ENCODE assay signal across 14 mouse cellular contexts in genomic region chr2:155863301-155863867, GRCm38 (mm10). TPM values are rescaled to one million over a fixed set of nuclear protein-coding genes. Genes with fewer than 3 reads are reported as not detected.
DNase-seq lines count a peak whose midpoint lies in the region; ATAC-seq and TF ChIP-seq lines count a peak whose summit lies in the region.
"Had no signal": no experiment of that assay in that cellular context is flagged by ENCODE, and none has a peak within 500 bp of the region (broad histone marks: within the 10 kb centered on the region; RNA-seq: fewer than 3 reads in every experiment).

No protein-coding gene starts in this region.

- H3K9me3 ChIP-seq in kidney, embryonic 15.5 days (replicated peaks), result no peaks in the 10 kb centered on the region
- no peaks in the 10 kb centered on the region for H3K9me3 ChIP-seq in forebrain, embryonic 14.5 days (replicated peaks; ENCODE audit: control insufficient read depth, low read length)
- H3K9me3 ChIP-seq in neural tube, embryonic 12.5 days, result no peaks in the 10 kb centered on the region
- H3K9me3 ChIP-seq in liver, postnatal 0 days (ENCODE audit: low read length), result no peaks in the 10 kb centered on the region

- peak overlapping the region; percentile 42; the same call in 1 of the 2 replicates for H3K27ac ChIP-seq in kidney, embryonic 15.5 days
- H3K27ac ChIP-seq in forebrain, embryonic 14.5 days (ENCODE audit: low read depth, low read length), result peak overlapping the region; percentile 44; the same call in 1 of the 2 replicates
- H3K27ac ChIP-seq in neural tube, embryonic 12.5 days, result peak overlapping the region; percentile 32; the same call in 1 of the 2 replicates
- no peak overlapping the region for H3K27ac ChIP-seq in liver, postnatal 0 days (ENCODE audit: low read depth)
- H3K27ac ChIP-seq: macrophage had no signal

- no peak for TF ChIP-seq EP300 in liver, postnatal 0 days (IDR thresholded peaks at IDR 0.05; ENCODE audit: low read depth)

- ATAC-seq in kidney, embryonic 15.5 days (replicated peaks; ENCODE audit: low FRiP score), result peak; percentile 81
- peak; percentile 85 for ATAC-seq in forebrain, embryonic 14.5 days
- ATAC-seq in neural tube, embryonic 12.5 days (ENCODE audit: low FRiP score, low read depth), result peak; percentile 79
- ATAC-seq in liver, postnatal 0 days, result no peak

- DNase-seq in kidney, adult 9 months, result no peak
- DNase-seq in forebrain, embryonic 14.5 days (ENCODE audit: low spot score), result peak; percentile 73
- peak; percentile 35 for DNase-seq in hindlimb bud, embryonic 11.5 days (ENCODE audit: extremely low spot score, low read depth, low spot score)
- no peak for DNase-seq in spleen, adult 18-20 months
- no peak for DNase-seq in ovary, adult 18-20 months (ENCODE audit: low spot score)
- DNase-seq in liver, postnatal 0 days, result no peak
- DNase-seq: adrenal gland, postnatal 14 days; cerebellum, adult 11-12 months; thymus, postnatal 36 days had no signal

- H3K36me3 ChIP-seq in kidney, embryonic 15.5 days, result peaks cover 18% of the 10 kb centered on the region; the same call in 1 of the 2 replicates
- peaks cover under 1% of the 10 kb centered on the region for H3K36me3 ChIP-seq in forebrain, embryonic 14.5 days (ENCODE audit: control insufficient read depth, insufficient read depth, low read length)
- H3K36me3 ChIP-seq in neural tube, embryonic 12.5 days, result peaks cover 6% of the 10 kb centered on the region
- H3K36me3 ChIP-seq in liver, postnatal 0 days (replicated peaks; ENCODE audit: insufficient read depth, low read length), result peaks cover 2% of the 10 kb centered on the region; the same call in 1 of the 2 replicates

- peak overlapping the region; percentile 36 for H3K4me2 ChIP-seq in kidney, embryonic 15.5 days
- peak overlapping the region; percentile 18; the same call in 1 of the 2 replicates for H3K4me2 ChIP-seq in forebrain, embryonic 14.5 days (ENCODE audit: low read length)
- peak overlapping the region; percentile 27; the same call in 1 of the 2 replicates for H3K4me2 ChIP-seq in neural tube, embryonic 12.5 days (replicated peaks)
- H3K4me2 ChIP-seq in liver, postnatal 0 days (ENCODE audit: low read depth, low read length), result no peak overlapping the region
- H3K4me2 ChIP-seq: liver, embryonic 11.5 days had no signal

- no peak overlapping the region for H3K9ac ChIP-seq in kidney, embryonic 15.5 days
- no peak overlapping the region for H3K9ac ChIP-seq in forebrain, embryonic 14.5 days (ENCODE audit: low read length)
- H3K9ac ChIP-seq in neural tube, embryonic 12.5 days, result no peak overlapping the region
- H3K9ac ChIP-seq in liver, postnatal 0 days (replicated peaks), result no peak overlapping the region

- WGBS in kidney, embryonic 15.5 days, result 21% methylated on average over 11 of the region's 11 CpGs
- 35% methylated on average over 11 of the region's 11 CpGs for WGBS in forebrain, embryonic 14.5 days
- 30% methylated on average over 11 of the region's 11 CpGs for WGBS in neural tube, embryonic 12.5 days
- WGBS in liver, postnatal 0 days (ENCODE audit: insufficient replicate concordance), result 78% methylated on average over 11 of the region's 11 CpGs

- no peak overlapping the region for H3K4me3 ChIP-seq in kidney, embryonic 15.5 days (replicated peaks)
- H3K4me3 ChIP-seq in forebrain, embryonic 14.5 days (ENCODE audit: low read depth, low read length), result no peak overlapping the region
- H3K4me3 ChIP-seq in neural tube, embryonic 12.5 days, result no peak overlapping the region
- no peak overlapping the region for H3K4me3 ChIP-seq in liver, postnatal 0 days (ENCODE audit: low read depth, low read length)

- H3K4me1 ChIP-seq in kidney, embryonic 15.5 days, result peaks cover 21% of the 10 kb centered on the region
- H3K4me1 ChIP-seq in forebrain, embryonic 14.5 days (ENCODE audit: control insufficient read depth, insufficient read depth, low read length), result 0 out of 2 replicates have a peak, but pooled peaks cover 3% of the 10 kb centered on the region
- peaks cover 13% of the 10 kb centered on the region for H3K4me1 ChIP-seq in neural tube, embryonic 12.5 days
- no peaks in the 10 kb centered on the region for H3K4me1 ChIP-seq in liver, postnatal 0 days (ENCODE audit: insufficient read depth)

- TF ChIP-seq CTCF in liver, postnatal 0 days (IDR thresholded peaks at IDR 0.05; ENCODE audit: low read depth), result no peak

- no peaks in the 10 kb centered on the region for H3K27me3 ChIP-seq in kidney, embryonic 15.5 days
- no peaks in the 10 kb centered on the region for H3K27me3 ChIP-seq in forebrain, embryonic 14.5 days (replicated peaks; ENCODE audit: control insufficient read depth, insufficient read depth, low read length)
- H3K27me3 ChIP-seq in neural tube, embryonic 12.5 days (replicated peaks), result no peaks in the 10 kb centered on the region
- no peaks in the 10 kb centered on the region for H3K27me3 ChIP-seq in liver, postnatal 0 days (ENCODE audit: insufficient read depth, low read length)

RNA-seq across cellular contexts. Expression of gene Fam83c, which starts 28.7 kb away (rescaled TPM):
- polyA plus RNA-seq in kidney, embryonic 15.5 days (2015; fragmentation: Nextera tagmentation; extraction: Ambion mirVana), result 0.15 and 0.19 TPM in 2 replicates
- 0.13 and 0.23 TPM in 2 replicates for polyA plus RNA-seq in forebrain, embryonic 14.5 days (2014; fragmentation: Nextera tagmentation; extraction: Ambion mirVana)
- 0.63 TPM in 2 replicates for polyA plus RNA-seq in neural tube, embryonic 12.5 days (2016; fragmentation: Nextera tagmentation; extraction: Ambion mirVana)
- 0.15 and 0.19 TPM in 2 replicates for polyA plus RNA-seq in liver, postnatal 0 days (2015; fragmentation: Nextera tagmentation; extraction: Ambion mirVana)
- polyA plus RNA-seq: gonadal fat pad, adult 2 months; macrophage had no signal

RNA-seq across cellular contexts. Expression of gene Eif6, which starts 36.7 kb away (rescaled TPM):
- 204 and 210 TPM in 2 replicates for polyA plus RNA-seq in kidney, embryonic 15.5 days (2015; fragmentation: Nextera tagmentation; extraction: Ambion mirVana)
- 159 and 172 TPM in 2 replicates for polyA plus RNA-seq in forebrain, embryonic 14.5 days (2014; fragmentation: Nextera tagmentation; extraction: Ambion mirVana)
- 173 and 177 TPM in 2 replicates for polyA plus RNA-seq in neural tube, embryonic 12.5 days (2016; fragmentation: Nextera tagmentation; extraction: Ambion mirVana)
- polyA plus RNA-seq in liver, postnatal 0 days (2015; fragmentation: Nextera tagmentation; extraction: Ambion mirVana), result 120 and 130 TPM in 2 replicates

RNA-seq across cellular contexts. Expression of gene BC029722, which starts 44.2 kb away (rescaled TPM):
- polyA plus RNA-seq in kidney, embryonic 15.5 days (2015; fragmentation: Nextera tagmentation; extraction: Ambion mirVana), result 14.5 and 18.1 TPM in 2 replicates
- polyA plus RNA-seq in forebrain, embryonic 14.5 days (2014; fragmentation: Nextera tagmentation; extraction: Ambion mirVana), result 21.9 and 24.0 TPM in 2 replicates
- 20.8 and 23.7 TPM in 2 replicates for polyA plus RNA-seq in neural tube, embryonic 12.5 days (2016; fragmentation: Nextera tagmentation; extraction: Ambion mirVana)
- 6.6 and 7.5 TPM in 2 replicates for polyA plus RNA-seq in liver, postnatal 0 days (2015; fragmentation: Nextera tagmentation; extraction: Ambion mirVana)

Comparison
In these comparisons a context has a peak if more than half of its experiments do, and no peak if none do; other contexts are left out.
1. DNase-seq: peak in forebrain, embryonic 14.5 days (single experiment) and hindlimb bud, embryonic 11.5 days (single experiment); none in kidney, adult 9 months (single experiment), spleen, adult 18-20 months (0 of 2), ovary, adult 18-20 months (single experiment) and liver, postnatal 0 days (single experiment).